8 mouse cellular contexts compared by ENCODE assay signal in genomic region chr11:68871748-68872147, GRCm38 (mm10). TPM values are rescaled to one million over a fixed set of nuclear protein-coding genes. Genes with fewer than 3 reads are reported as not detected.
DNase-seq lines count a peak whose midpoint lies in the region; ATAC-seq lines count a peak whose summit lies in the region.

Gene Ndel1, minus strand, starts transcription at chr11:68871858.

- DNase-seq in 416B (ENCODE audit: low read depth) (peak; percentile 95), R1 (ENCODE audit: low read depth, low spot score) (peak; percentile 27)
- peak; percentile 41 to 50 for DNase-seq in heart, postnatal 36 days
- DNase-seq in layer of hippocampus, adult 9-11 months, result peak; percentile 54
- DNase-seq in lung, postnatal 10 days, result peak; percentile 88
- DNase-seq in right cerebral cortex, postnatal 10 days (ENCODE audit: low spot score in 2 of 2), result no peak

- H3K4me2 ChIP-seq in forebrain, embryonic 12.5 days, result no peak within 1 kb of the TSS
- no peak within 1 kb of the TSS for H3K4me2 ChIP-seq in stomach, embryonic 16.5 days (ENCODE audit: low read depth, low read length)

- H3K4me1 ChIP-seq in forebrain, embryonic 12.5 days, result no peaks in the 10 kb centered on the region
- peaks cover 11% of the 10 kb centered on the region for H3K4me1 ChIP-seq in stomach, embryonic 16.5 days (ENCODE audit: control insufficient read depth, insufficient read depth, low read length)

- no peak within 1 kb of the TSS for H3K4me3 ChIP-seq in forebrain, embryonic 12.5 days (replicated peaks)
- no peak within 1 kb of the TSS for H3K4me3 ChIP-seq in stomach, embryonic 16.5 days (replicated peaks; ENCODE audit: low read length)

- H3K9ac ChIP-seq in forebrain, embryonic 12.5 days, result no peak within 1 kb of the TSS
- H3K9ac ChIP-seq in stomach, embryonic 16.5 days (ENCODE audit: low read length), result no peak within 1 kb of the TSS

- no peaks in the 10 kb centered on the region for H3K9me3 ChIP-seq in forebrain, embryonic 12.5 days
- no peaks in the 10 kb centered on the region for H3K9me3 ChIP-seq in stomach, embryonic 16.5 days (replicated peaks; ENCODE audit: control insufficient read depth, low read length)

- H3K27ac ChIP-seq in forebrain, embryonic 12.5 days, result no peak within 1 kb of the TSS
- H3K27ac ChIP-seq in stomach, embryonic 16.5 days (ENCODE audit: low read length), result no peak within 1 kb of the TSS; the same call in 1 of the 2 replicates

- intact Hi-C loops in heart, postnatal 36 days (cut with DNase I), result loop anchor here (2.0 kb wide), 1 partner anchor 19 kb away; no protein-coding TSS in a partner anchor

- WGBS in forebrain, embryonic 12.5 days, result 67% methylated on average over 6 of the region's 6 CpGs
- 48% methylated on average over 6 of the region's 6 CpGs for WGBS in stomach, embryonic 16.5 days

- H3K27me3 ChIP-seq in forebrain, embryonic 12.5 days, result no peaks in the 10 kb centered on the region
- no peaks in the 10 kb centered on the region for H3K27me3 ChIP-seq in stomach, embryonic 16.5 days (ENCODE audit: control insufficient read depth, insufficient read depth, low read length)

- H3K36me3 ChIP-seq in forebrain, embryonic 12.5 days (replicated peaks), result no peaks in the 10 kb centered on the region
- no peaks in the 10 kb centered on the region for H3K36me3 ChIP-seq in stomach, embryonic 16.5 days (ENCODE audit: control insufficient read depth, insufficient read depth, low read length)

- ATAC-seq in forebrain, embryonic 12.5 days (ENCODE audit: low FRiP score), result no peak
- ATAC-seq in stomach, embryonic 16.5 days (ENCODE audit: insufficient read depth, low FRiP score), result no peak

RNA-seq across cellular contexts. Expression of gene Ndel1, which starts in this region (rescaled TPM):
- 58.3 and 61.3 TPM in 2 replicates for polyA plus RNA-seq in forebrain, embryonic 12.5 days (2016; fragmentation: Nextera tagmentation; extraction: Ambion mirVana)
- total RNA-seq in heart, postnatal 36 days (2021), result 10 to 100 TPM; 60.9 to 71.3 TPM
- 82.4 and 83.5 TPM in 2 replicates for polyA plus RNA-seq in stomach, embryonic 16.5 days (2015; fragmentation: Nextera tagmentation; extraction: Ambion mirVana)

Comparison
In these comparisons a context has a peak if more than half of its experiments do, and no peak if none do; other contexts are left out.
1. DNase-seq: peak in 416B (single experiment), R1 (single experiment), heart, postnatal 36 days (2 of 2), layer of hippocampus, adult 9-11 months (single experiment) and lung, postnatal 10 days (single experiment); none in right cerebral cortex, postnatal 10 days (0 of 2).